Mouse (Mus musculus) liver, postnatal 0 days (tissue): Measurements from ENCODE around the gene Oprm1.

Experiments used
- CTCF ChIP-seq: sonication (generic); IDR thresholded peaks from 2 replicates; pipeline ENCODE4 v1.5.1; 2016; ENCODE audit warnings: antibody characterized with exemption, low read depth
- EP300 ChIP-seq: IDR thresholded peaks from 2 replicates; pipeline ENCODE4 v1.6.1; 2016; ENCODE audit warnings: antibody characterized with exemption, low read depth, mild to moderate bottlenecking

DNA sequence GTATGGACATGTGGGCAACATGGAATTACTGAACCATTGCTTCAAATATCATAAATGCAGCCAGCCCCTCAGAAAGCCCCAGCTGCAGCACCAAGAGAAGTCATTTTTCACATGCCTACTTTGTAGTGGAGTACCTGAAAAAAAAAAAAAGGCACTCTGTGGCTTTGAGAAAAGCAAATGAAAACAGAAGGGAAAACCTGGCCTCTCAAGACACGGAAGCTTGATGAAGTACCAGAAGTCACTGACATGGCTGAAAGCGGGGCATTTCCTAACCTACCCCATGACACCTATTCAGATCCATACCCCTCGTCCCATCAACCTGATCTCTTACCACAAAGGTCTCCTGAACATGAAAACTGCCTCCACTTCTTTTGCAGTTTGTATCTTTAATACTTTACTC lies 238.6 kb downstream of the Oprm1 start:
- TF ChIP-seq CTCF (no peak), EP300 (no peak)
